Mouse (Mus musculus): ENCODE measurements around the gene Taf12.

- TF ChIP-seq CTCF (IDR thresholded peaks at IDR 0.05; ENCODE audit: low read depth) (no peak), EP300 (IDR thresholded peaks at IDR 0.05; ENCODE audit: low read depth) (no peak)
Observed at GRCm38 (mm10) chr4:132245643-132246042, 28.5 kb upstream of the Taf12 start.

Measured in liver, postnatal 0 days (tissue).